Mouse (Mus musculus): ENCODE measurements at regions not wholly inside any gene's neighbourhood (a gene's known extent, or its start where the extent isn't known, plus 50 kb on each side); places are given as distances from the start of the nearest gene placed in this dataset.

GRCm38 (mm10) chr8:7710764-7711163 lies 950.3 kb downstream of the Efnb2 start:
- Histone ChIP-seq H3K4me3 (ENCODE audit: insufficient read depth, low read length) (no peak overlapping the region), H3K27ac (ENCODE audit: insufficient read depth, low read length) (no peak overlapping the region), H3K4me1 (ENCODE audit: control insufficient read depth, insufficient read depth, low read length) (no peaks in the 10 kb centered on the region)
- TF ChIP-seq CTCF (IDR thresholded peaks at IDR 0.05; ENCODE audit: borderline replicate concordance, insufficient read depth, low read length) (no peak), POLR2A (IDR thresholded peaks at IDR 0.05; ENCODE audit: low read depth, low read length) (no peak)

GRCm38 (mm10) chr8:7709406-7709805 lies 951.6 kb downstream of the Efnb2 start:
- Histone ChIP-seq H3K4me3 (ENCODE audit: insufficient read depth, low read length) (no peak overlapping the region), H3K4me1 (ENCODE audit: control insufficient read depth, insufficient read depth, low read length) (no peaks in the 10 kb centered on the region), H3K27ac (ENCODE audit: insufficient read depth, low read length) (no peak overlapping the region)
- TF ChIP-seq POLR2A (IDR thresholded peaks at IDR 0.05; ENCODE audit: low read depth, low read length) (no peak), CTCF (IDR thresholded peaks at IDR 0.05; ENCODE audit: borderline replicate concordance, insufficient read depth, low read length) (no peak)

DNA sequence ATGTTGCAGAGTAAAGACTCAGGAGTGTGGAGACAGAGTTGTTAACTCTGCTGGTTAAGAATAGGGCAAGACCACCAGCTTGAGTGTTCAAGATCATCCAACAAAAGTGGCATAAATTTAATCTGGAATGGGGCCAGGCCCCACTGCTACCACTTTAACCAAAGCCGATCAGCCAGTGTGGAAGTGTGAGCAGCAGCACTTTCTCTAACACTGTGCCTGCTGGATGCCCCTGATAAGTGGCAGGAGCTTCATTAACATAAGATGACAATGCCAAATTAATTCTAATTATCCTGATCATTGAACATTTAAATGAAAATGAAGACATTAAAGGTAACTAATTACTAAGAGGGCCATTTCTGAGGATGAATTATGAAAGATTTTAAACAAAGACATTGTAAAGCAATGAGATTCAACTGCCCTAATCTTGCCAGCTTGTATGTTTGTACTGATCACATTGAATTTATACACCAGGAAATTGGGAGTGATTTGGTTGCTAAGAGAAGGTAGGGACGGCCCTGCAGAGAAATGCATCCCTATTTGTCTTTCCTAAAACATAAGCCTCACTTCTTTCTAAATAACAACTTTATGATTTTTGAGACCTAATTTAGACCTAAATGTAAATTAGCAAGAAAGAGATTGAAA lies 969.6 kb downstream of the Efnb2 start:
- Histone ChIP-seq H3K27ac (ENCODE audit: insufficient read depth, low read length) (no peak overlapping the region), H3K4me1 (ENCODE audit: control insufficient read depth, insufficient read depth, low read length) (no peaks in the 10 kb centered on the region), H3K4me3 (ENCODE audit: insufficient read depth, low read length) (no peak overlapping the region)
- TF ChIP-seq CTCF (IDR thresholded peaks at IDR 0.05; ENCODE audit: borderline replicate concordance, insufficient read depth, low read length) (no peak), POLR2A (IDR thresholded peaks at IDR 0.05; ENCODE audit: low read depth, low read length) (no peak)

- Histone ChIP-seq H3K4me3 (ENCODE audit: insufficient read depth, low read length) (no peak overlapping the region), H3K27ac (ENCODE audit: insufficient read depth, low read length) (no peak overlapping the region), H3K4me1 (ENCODE audit: control insufficient read depth, insufficient read depth, low read length) (no peaks in the 10 kb centered on the region)
- TF ChIP-seq CTCF (IDR thresholded peaks at IDR 0.05; ENCODE audit: borderline replicate concordance, insufficient read depth, low read length) (no peak), POLR2A (IDR thresholded peaks at IDR 0.05; ENCODE audit: low read depth, low read length) (no peak)
These were observed 1007.2 kb downstream of the Efnb2 start for GRCm38 (mm10) chr8:7653804-7654203.

Data from embryonic fibroblast, embryonic 13.5 days (primary cell).